Mouse (Mus musculus) hindbrain, embryonic 12.5 days (tissue): ENCODE results near the gene Otx1. TPM values are rescaled to one million over a fixed set of nuclear protein-coding genes. Genes with fewer than 3 reads are reported as not detected.

Experiments used
- ATAC-seq: fragments of 200-750 bp; cut with Nextera tagmentation; 2 replicates; pipeline ENCODE4 v1.8.0; 2017; ENCODE audit warnings: moderate TSS enrichment; ENCODE audit not compliant: low FRiP score
- H3K27ac ChIP-seq: fragments of 300-500 bp; sonication (generic); 2 replicates; pipeline ENCODE4 v1.5.1; 2016; ENCODE audit warnings: mild to moderate bottlenecking
- H3K27me3 ChIP-seq: fragments of 300-500 bp; sonication (generic); 2 replicates; pipeline ENCODE4 v1.6.1; 2016; ENCODE audit warnings: mild to moderate bottlenecking
- H3K36me3 ChIP-seq: fragments of 300-500 bp; sonication (generic); 2 replicates; pipeline ENCODE4 v1.6.1; 2016; ENCODE audit warnings: mild to moderate bottlenecking
- H3K4me1 ChIP-seq: fragments of 300-500 bp; sonication (generic); 2 replicates; pipeline ENCODE4 v1.6.1; 2016
- H3K4me2 ChIP-seq: fragments of 300-500 bp; sonication (generic); replicated peaks from 2 replicates; pipeline ENCODE4 v1.6.1; 2016; ENCODE audit warnings: mild to moderate bottlenecking
- H3K4me3 ChIP-seq: fragments of 300-500 bp; sonication (generic); 2 replicates; pipeline ENCODE4 v1.5.1; 2016; ENCODE audit warnings: mild to moderate bottlenecking
- H3K9ac ChIP-seq: fragments of 300-500 bp; sonication (generic); 2 replicates; pipeline ENCODE4 v1.6.1; 2016; ENCODE audit warnings: mild to moderate bottlenecking, moderate library complexity
- H3K9me3 ChIP-seq: fragments of 300-500 bp; sonication (generic); replicated peaks from 2 replicates; pipeline ENCODE4 v1.6.1; 2016; ENCODE audit warnings: mild to moderate bottlenecking
- WGBS: fragments of 180-500 bp; shearing (Covaris S2); methylation state at CpG from one replicate; pipeline ENCODE4 v1.1.7; 2016; 5-methylcytosine and 5-hydroxymethylcytosine counted together
- polyA plus RNA-seq: library from polyadenylated mRNA; unstranded; fragments of >200 nt; fragmentation: Nextera tagmentation; extraction: Ambion mirVana; gene quantifications from 2 replicates; pipeline ENCODE4 v1.2.1, GENCODE M21; 2016

Otx1 gene
- polyA plus RNA-seq, 1 experiment from 2014 or later: 3.6 TPM

DNA sequence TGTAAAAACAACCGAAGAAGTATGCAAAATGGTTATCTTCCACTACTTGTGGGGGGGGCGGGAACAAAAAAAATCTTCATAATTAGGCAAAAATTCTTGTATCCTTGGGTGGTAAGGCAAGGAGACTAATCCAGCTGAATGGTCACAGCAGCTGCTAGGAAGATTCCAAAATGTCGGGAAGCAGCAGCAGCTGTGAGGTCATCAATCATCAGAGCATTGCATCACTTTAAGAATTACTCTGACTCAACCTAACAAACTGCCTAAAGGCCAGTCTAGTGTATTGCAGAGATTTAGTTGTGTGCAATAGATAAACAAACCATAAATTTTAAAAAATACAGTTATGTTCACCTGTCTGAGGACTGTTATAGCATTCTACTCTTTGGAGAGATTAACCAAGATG, 29.1 kb downstream of the Otx1 start:
- no peaks in the 10 kb centered on the region for H3K9me3 ChIP-seq
- WGBS: 75% methylated on average over 3 of the region's 3 CpGs
- no peak overlapping the region for H3K27ac ChIP-seq

GRCm38 (mm10) chr11:21968922-21969321, 33.8 kb downstream of the Otx1 start:
- Histone ChIP-seq H3K4me3 (no peak overlapping the region), H3K9me3 (no peaks in the 10 kb centered on the region), H3K27me3 (no peaks in the 10 kb centered on the region), H3K4me2 (no peak overlapping the region), H3K36me3 (no peaks in the 10 kb centered on the region), H3K9ac (no peak overlapping the region), H3K27ac (no peak overlapping the region), H3K4me1 (no peaks in the 10 kb centered on the region)
- 91% methylated on average over 3 of the region's 3 CpGs for whole genome bisulfite sequencing
- no peak for ATAC-seq

More for the DNA sequence above, 29.1 kb downstream of the Otx1 start:
- no peak overlapping the region for H3K9ac ChIP-seq
- no peak for ATAC-seq
- H3K4me3 ChIP-seq: no peak overlapping the region
- no peaks in the 10 kb centered on the region for H3K4me1 ChIP-seq
- H3K36me3 ChIP-seq: no peaks in the 10 kb centered on the region
- no peak overlapping the region for H3K4me2 ChIP-seq
- H3K27me3 ChIP-seq: no peaks in the 10 kb centered on the region

- Histone ChIP-seq H3K9me3 (no peaks in the 10 kb centered on the region), H3K4me1 (no peaks in the 10 kb centered on the region), H3K27ac (no peak overlapping the region), H3K36me3 (no peaks in the 10 kb centered on the region), H3K4me3 (no peak overlapping the region), H3K4me2 (no peak overlapping the region), H3K9ac (no peak overlapping the region), H3K27me3 (no peaks in the 10 kb centered on the region)
- WGBS: 93% methylated on average over 7 of the region's 7 CpGs
- ATAC-seq: no peak
Observed at GRCm38 (mm10) chr11:21955167-21955566, 47.5 kb downstream of the Otx1 start.

DNA sequence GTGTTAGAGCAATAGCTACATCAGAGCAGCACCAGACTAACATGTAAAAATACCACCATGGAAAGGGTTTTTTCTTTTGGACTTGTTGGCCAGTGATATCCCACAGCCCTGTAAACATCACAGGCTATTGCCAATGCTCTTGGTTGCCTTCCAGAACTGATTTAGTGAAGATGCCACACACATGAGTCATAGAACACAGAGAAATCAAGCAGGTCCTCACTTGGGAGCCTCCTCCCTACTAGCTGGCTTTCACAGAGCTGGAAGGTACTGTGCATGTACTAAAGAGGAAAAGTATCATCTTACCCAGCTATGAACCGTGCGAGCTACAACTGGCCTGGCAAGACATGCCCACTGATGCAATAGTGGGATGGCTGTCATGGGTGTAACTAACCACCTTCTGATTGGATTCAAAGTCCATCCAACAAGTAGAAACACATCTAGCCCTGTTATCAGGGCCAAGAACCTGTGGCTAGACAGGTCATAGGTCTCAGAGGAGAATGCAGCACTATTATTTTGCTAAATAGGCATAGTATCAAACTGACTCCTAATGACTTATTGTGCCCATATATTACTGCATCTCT, 51.0 kb downstream of the Otx1 start:
- Histone ChIP-seq H3K4me2 (no peak overlapping the region), H3K27me3 (no peaks in the 10 kb centered on the region), H3K9ac (no peak overlapping the region), H3K36me3 (no peaks in the 10 kb centered on the region), H3K9me3 (no peaks in the 10 kb centered on the region), H3K4me1 (no peaks in the 10 kb centered on the region), H3K4me3 (no peak overlapping the region), H3K27ac (no peak overlapping the region)
- 87% methylated on average over 2 of the region's 2 CpGs for WGBS
- no peak for ATAC-seq

GRCm38 (mm10) chr11:21950094-21950493, 52.6 kb downstream of the Otx1 start:
- no peak overlapping the region for H3K4me3 ChIP-seq
- H3K36me3 ChIP-seq: no peaks in the 10 kb centered on the region
- H3K27me3 ChIP-seq: no peaks in the 10 kb centered on the region
- H3K9me3 ChIP-seq: no peaks in the 10 kb centered on the region
- ATAC-seq: no peak
- H3K4me2 ChIP-seq: no peak overlapping the region
- H3K9ac ChIP-seq: no peak overlapping the region
- H3K4me1 ChIP-seq: no peaks in the 10 kb centered on the region
- no peak overlapping the region for H3K27ac ChIP-seq
